ENCODE assay signal across 19 mouse cellular contexts in the genomic region with DNA sequence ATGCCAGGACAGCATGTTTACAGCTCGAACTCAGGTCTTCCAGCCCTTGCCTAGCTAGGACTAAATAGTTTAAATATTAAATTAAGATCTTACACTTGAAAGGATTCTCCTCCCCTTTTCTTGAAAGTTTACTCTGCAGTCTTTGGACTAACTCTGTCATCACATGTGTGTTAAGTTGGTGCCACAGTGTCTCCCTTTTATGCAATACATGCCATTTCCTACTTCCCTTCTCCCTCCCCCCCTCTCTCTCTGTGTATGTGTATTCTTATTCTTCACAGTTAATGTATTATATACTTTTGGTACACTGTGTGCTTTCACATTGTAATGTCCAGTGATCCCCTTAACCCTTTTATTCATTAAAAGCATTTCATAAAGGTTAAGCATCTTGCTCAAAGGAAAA.
"Had no signal": no experiment of that assay in that cellular context is flagged by ENCODE, and none has a peak within 500 bp of the region (broad histone marks: within the 10 kb centered on the region; RNA-seq: fewer than 3 reads in every experiment).

No protein-coding gene starts in this region.

- H3K27ac ChIP-seq: midbrain, embryonic 10.5 days; midbrain, embryonic 12.5 days; neural tube, embryonic 13.5 days; neural tube, embryonic 15.5 days had no signal

- H3K4me2 ChIP-seq: lung, embryonic 14.5 days; midbrain, embryonic 12.5 days; neural tube, embryonic 13.5 days; neural tube, embryonic 15.5 days had no signal

- H3K9ac ChIP-seq: lung, embryonic 14.5 days; midbrain, embryonic 12.5 days; neural tube, embryonic 13.5 days; neural tube, embryonic 15.5 days had no signal

- H3K4me1 ChIP-seq: midbrain, embryonic 10.5 days; neural tube, embryonic 13.5 days had no signal

- ATAC-seq: midbrain, embryonic 16.5 days had no signal

- H3K27me3 ChIP-seq: midbrain, embryonic 12.5 days; neural tube, embryonic 13.5 days; neural tube, embryonic 15.5 days had no signal

- H3K9me3 ChIP-seq: midbrain, embryonic 10.5 days; midbrain, embryonic 12.5 days; neural tube, embryonic 13.5 days; neural tube, embryonic 15.5 days had no signal

- H3K36me3 ChIP-seq: midbrain, embryonic 10.5 days; midbrain, embryonic 12.5 days; neural tube, embryonic 13.5 days; neural tube, embryonic 15.5 days had no signal

- DNase-seq: lung, adult 18-20 months; lung, embryonic 14.5 days; lung, postnatal 10 days; lung, postnatal 4 days; midbrain, embryonic 14.5 days; retina, postnatal 1 day; right cerebral cortex, adult 18-20 months; right cerebral cortex, postnatal 25 days; right cerebral cortex, postnatal 4 days; spleen, adult 18-20 months; thymus, adult 18-20 months; thymus, postnatal 14 days; thymus, postnatal 36 days had no signal

- H3K4me3 ChIP-seq: midbrain, embryonic 10.5 days; midbrain, embryonic 12.5 days; myocyte; neural tube, embryonic 13.5 days; neural tube, embryonic 15.5 days had no signal
